Mouse (Mus musculus) adrenal gland, postnatal 14 days (tissue): Measurements from ENCODE around the gene Cpt1c. TPM values are rescaled to one million over a fixed set of nuclear protein-coding genes. Genes with fewer than 3 reads are reported as not detected.

Experiments
- DNase-seq: peaks from one replicate; pipeline ENCODE4 v3.0.0; 2021; ENCODE audit warnings: mixed read lengths
- total RNA-seq: library from RNA; stranded (reverse); gene quantifications from 2 replicates; pipeline ENCODE4 v1.2.3, GENCODE M21; 2021

Gene Cpt1c
- total RNA-seq, 1 experiment from 2014 or later: 9.6 TPM

DNA sequence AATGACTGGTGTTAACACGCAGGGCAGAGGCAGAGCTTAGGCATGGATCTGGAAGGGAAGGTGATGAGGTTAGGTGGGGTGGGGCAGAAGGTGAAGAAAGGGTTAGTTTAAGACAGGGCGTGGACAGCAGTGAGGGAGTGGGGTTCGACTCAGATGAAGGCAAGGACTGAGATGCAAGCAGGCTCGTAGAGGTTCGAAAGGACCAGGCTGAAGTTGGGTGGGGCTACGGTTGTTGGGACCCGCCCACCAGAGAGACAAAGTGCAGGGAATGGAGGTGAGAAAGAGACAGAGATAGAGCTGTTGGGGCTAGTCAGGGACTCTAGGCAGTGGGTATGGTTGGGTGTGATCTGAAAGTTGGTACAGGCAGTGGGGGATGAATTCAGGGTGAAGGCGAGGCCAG is 12.3 kb downstream of the Cpt1c start:
- no peak for DNase-seq

DNA sequence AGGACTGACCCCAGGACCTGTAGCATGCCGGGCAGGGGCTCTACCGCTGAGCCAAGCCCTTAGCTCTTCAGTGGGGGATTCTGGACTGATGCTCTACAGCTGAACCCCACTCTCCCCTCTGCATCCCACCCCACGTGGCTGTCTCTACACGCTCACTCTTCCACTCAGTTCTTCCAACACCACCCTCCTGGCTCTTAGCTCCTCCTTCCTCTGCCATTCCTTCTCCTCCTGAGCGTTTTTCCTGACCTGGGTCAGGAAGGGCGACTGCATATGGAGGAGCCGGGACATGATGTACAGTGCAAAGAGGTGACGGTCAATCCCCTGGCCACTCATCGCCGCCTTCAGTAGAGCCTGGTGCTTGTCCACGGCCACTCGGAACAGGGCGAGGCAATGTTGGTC is 14.1 kb downstream of the Cpt1c start:
- no peak for DNase-seq

DNA sequence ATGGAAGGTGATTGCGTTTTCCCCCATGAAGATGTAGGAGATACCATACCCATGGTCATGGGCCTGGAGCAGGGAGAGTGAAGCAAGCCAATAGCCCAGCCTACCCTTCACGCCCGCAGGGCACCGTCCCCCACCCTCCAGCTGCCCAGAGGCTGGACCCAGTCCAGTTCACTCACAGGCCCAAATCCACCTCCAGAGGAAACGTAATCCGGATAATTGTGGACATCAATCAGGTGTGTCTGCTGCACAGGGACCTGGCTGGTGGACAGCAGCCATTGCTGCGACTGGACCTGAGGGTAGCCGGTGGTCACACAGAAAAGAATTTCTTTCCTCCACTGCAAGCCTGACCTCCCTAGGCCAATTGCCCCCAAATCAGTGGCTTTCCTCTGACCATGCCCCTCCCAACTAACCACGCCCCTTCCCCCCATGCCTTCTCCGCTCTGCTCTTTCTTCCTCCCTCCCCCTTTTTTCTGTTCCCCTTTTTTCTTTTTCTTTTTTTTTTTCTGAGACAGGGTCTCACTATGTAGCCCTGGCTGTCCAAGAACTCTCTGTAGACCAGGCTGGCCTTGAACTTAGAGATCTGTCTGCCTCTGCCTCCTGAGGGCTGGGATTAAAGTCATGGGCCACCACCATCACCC is 14.7 kb downstream of the Cpt1c start:
- DNase-seq: no peak

DNA sequence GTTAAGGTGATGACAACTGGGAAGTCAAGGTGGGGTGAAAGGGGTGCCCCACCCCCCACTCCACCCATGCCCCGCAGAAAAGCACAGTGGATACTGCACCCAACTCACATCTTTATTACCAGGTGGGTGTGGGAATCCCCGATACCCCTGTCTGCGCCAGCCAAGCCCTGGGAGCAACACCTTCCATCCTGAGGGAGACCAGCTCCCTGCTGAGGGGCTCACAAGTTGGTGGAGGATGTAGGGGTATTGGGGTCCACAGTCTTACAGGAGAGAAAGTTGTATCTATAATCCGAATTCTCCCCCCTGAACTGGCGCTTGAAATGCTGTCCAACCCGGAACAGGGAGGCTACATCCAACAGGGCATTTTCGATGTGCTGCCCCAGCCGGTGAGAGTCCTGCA is 15.4 kb downstream of the Cpt1c start:
- DNase-seq: no peak

DNA sequence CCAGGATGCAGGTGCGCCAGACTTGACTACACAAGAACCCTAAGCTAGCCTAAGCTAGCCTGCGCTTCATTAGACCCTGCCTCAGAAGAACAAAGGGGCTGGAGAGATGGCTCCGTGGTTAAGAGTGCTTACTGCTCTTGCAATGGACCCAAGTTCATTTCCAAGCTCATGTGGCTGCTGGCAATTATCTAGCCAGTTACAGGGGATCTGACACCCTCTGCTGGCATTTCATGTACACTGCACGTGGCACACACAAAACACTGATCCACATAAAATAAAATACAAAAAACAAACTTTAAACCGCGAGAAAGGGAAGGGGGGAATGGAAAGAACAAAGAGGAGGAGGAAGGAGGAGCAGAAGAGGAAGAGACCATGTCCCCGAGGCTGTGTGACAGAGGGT is 16.4 kb downstream of the Cpt1c start:
- peak; percentile 74 for DNase-seq

DNA sequence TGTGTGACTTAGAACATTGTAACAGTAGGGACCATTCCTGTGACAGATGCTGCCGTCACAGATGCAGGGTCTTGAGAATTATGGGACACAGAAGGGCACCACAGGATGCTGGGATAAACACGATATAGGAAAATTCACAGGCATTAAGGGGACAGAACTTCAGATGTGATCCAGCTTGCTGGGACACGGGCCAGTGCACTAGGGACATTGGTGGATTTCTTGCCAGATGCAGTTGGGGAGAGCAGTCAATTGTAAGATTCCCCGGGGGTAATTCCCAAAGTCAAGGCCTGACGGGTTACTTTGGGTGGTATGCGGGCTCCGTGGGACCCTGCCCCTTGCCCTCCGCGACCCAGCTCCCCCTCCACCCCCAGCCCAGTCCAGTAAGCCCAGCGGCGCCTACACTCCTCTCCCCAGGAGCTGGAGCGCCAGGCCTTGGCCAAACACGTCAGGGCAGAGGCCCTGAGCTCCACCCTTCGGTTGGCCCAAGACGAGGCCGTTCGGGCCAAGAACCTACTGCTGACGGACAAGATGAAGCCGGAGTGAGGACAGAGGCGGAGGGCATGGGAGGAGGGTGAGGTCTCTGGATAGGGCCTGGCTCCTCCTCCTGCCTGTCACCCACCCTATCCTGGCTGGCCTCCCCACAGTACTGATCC is 17.3 kb downstream of the Cpt1c start:
- peak; percentile 41 for DNase-seq

DNA sequence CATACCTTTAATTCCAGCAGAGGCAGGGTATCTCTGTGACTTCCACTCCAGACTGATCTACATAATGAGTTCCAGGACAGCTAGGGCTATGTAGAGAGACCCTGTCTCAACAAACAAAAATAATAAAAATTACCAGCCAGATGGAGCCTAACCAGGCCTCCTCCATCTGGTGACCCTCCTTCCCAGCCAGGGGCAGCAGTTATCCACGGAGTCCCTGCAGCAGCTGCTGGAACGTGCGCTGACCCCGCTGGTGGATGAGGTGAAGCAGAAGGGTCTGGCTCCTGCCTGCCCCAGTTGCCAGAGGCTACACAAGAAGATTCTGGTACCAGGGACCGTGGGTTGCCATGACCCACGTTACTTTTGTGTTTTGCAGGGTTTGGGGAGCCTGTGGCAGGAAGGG is 18.4 kb downstream of the Cpt1c start:
- DNase-seq: no peak

DNA sequence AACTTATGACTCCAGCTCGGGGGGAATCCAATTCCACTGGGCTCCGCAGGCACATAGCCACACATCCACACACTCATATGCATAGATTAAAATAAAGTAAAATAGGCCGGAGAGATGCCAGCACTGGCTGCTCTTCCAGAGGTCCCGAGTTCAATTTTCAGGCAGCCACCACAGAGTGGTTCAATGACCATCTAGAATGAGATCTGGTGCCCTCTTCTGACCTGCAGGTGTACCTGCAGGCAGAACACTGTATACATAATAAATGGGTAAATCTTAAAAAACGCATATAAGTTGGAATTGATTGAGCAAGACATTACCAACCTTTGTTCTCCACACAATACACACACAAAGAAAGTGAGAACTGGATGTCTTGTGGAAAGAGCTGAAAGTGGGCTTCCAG is 19.0 kb downstream of the Cpt1c start:
- DNase-seq: no peak

DNA sequence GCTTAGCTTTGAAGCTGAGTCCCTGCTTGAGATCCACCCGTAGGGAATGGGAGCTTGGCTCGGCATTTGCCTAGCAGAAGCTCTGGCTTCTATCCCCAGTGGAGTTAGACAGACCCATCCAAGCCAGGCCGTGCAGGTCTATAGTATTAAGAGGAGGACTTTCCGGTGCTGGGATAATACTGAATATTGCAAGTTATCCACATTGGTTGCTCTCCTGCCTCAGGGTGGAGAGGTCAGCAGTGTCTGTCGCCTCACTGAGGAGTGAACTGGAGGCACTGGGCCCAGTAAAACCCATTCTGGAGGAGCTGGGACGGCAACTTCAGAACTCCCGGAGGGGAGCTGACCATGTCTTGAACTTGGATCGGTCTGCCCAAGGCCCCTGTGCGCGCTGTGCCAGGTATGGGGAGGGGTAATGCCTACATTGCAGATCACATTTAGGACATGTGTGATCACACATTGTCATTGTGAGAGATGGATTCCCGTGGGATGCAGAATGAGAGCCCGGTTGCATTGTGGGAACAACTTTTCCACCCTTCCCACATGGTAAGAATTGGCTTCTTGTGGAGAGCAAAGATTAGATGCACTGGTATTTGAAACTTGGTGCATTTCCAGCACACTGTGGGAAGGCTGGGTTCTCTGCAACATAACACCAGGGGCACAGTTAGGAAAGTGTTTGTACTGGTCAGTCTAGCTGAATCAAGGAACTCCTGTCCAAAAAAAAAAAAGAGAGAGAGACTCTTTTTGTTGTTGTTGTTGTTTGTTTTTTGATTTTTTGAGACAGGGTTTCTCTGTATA is 20.4 kb downstream of the Cpt1c start:
- DNase-seq: no peak

DNA sequence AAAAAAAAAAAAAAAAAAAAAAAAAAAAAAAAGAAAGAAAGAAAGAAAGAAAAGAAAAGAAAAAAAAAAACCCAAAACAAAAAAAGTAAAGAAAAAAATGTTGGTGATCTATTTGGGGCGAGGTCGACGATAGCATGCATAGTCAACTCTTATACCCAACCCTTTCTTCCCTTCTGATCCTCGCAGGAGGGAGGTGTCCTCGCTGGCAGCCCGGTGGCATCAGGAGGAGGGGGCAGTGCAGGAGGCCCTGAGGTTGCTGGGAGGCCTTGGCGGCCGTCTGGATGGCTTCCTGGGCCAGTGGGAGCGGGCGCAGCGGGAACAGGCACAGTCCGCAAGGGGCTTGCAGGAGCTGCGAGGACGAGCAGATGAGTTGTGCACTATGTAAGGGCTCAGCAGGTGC is 21.1 kb downstream of the Cpt1c start:
- no peak for DNase-seq

DNA sequence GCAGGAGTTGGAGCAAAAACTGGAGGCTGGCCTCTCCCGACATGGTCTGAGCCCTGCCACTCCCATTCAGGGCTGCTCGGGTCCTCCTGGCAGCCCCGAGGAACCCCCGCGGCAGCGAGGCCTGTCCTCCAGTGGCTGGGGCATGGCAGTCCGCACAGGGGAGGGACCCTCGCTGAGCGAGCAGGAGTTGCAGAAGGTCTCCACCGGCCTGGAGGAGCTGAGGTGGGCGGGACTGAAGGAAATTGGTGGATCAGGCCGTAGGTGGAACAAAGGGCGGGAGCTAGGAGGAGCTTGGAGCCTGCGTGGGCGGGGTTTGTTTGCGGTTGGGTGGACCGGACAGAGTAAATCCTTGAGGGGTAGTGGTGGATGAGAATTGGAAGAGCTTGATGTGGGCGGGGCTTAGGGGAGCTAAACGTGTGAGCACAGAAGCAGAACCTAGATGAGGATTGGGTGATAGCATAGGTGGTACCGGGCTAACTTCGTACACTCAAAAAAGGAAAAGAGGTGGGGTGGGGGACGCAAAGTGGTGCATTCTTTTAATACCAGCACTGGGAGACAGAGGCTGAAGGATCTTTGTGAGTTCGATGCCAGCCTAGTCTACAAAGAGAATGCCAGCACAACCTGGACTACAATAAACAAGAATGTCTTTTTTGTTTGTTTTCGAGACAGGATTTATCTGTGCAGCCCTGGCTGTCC is 21.9 kb downstream of the Cpt1c start:
- peak; percentile 95 for DNase-seq

DNA sequence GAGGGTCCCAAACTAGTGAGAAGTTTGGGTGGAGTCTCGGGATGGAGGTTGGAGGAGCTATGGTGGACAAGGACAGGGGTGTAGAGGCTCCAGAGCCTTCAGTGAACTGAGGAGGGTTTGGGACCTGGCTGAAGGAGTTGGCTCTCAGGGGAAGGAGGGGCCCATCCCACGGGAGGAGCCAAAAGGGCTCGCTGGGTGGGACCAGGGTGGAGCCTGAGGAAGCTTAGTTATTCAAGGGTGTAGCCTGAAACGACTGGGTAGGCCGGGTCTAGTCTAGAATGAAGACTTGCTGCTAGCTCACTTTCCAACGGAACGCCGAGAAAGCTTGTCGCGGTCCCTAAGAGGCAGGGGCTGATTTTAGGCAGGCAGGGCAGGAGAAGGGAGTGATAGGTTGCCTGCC is 22.7 kb downstream of the Cpt1c start:
- peak; percentile 89 for DNase-seq

DNA sequence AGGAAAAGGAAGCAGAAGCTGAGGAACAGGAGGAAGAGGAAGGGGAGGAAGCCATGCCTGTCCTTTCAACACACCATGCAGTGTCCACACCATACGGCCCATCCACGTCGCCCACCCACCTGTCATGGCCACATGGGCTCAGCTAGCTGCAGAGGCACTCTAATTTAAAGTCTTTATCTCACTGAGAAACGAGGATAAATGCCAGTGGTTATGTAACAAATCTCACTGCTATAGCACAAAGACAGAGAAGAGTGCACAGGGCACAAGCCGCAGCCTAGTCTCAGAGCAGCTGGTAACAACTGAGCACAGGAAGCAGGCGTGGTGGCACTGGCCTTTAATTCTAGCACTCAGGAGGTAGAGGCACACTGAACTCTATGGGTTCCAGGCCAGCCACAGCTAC is 24.7 kb downstream of the Cpt1c start:
- DNase-seq: no peak

DNA sequence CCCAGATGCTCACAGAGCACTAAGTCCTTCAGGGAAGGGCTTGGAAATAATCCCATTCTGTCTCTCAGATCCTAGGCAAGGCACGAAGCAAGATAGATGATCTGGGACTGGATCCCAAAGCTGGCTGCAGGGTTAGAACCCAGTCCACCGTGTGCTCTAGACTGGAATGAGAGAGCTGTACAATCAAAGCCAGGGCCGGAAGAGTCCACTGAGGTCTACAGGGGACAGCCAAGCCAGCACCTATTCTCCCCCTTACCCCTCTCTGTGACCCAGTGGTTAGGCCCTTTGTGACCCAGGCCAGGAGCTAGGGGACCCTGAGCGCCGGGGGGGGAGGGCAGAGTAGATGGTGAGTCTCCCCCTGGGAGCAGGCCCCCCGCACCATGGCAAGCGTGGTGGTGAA is 31.7 kb downstream of the Cpt1c start, which contains the start of gene Tsks:
Gene Tsks (plus strand): TSS at position 301 of the 400 bp plus-strand sequence.
- no peak for DNase-seq

DNA sequence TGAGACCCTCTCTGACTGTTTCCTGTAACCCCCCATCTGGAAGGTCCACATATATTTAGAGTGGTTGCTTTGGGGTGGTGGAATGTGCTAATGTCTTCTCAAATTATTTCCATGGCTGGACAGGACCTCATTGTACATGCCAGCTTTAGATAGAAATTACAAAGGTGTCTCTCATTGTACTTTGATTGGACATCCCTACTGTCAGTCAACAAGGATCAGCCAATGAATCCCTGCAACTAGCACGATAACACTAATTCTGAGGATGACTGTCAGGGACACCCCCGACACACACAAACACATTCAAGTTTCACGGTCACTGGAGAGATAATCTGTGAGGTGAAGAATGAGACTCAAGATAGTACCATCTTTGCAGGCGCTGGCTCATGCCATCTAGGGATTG is 36.0 kb downstream of the Cpt1c start:
- DNase-seq: no peak

DNA sequence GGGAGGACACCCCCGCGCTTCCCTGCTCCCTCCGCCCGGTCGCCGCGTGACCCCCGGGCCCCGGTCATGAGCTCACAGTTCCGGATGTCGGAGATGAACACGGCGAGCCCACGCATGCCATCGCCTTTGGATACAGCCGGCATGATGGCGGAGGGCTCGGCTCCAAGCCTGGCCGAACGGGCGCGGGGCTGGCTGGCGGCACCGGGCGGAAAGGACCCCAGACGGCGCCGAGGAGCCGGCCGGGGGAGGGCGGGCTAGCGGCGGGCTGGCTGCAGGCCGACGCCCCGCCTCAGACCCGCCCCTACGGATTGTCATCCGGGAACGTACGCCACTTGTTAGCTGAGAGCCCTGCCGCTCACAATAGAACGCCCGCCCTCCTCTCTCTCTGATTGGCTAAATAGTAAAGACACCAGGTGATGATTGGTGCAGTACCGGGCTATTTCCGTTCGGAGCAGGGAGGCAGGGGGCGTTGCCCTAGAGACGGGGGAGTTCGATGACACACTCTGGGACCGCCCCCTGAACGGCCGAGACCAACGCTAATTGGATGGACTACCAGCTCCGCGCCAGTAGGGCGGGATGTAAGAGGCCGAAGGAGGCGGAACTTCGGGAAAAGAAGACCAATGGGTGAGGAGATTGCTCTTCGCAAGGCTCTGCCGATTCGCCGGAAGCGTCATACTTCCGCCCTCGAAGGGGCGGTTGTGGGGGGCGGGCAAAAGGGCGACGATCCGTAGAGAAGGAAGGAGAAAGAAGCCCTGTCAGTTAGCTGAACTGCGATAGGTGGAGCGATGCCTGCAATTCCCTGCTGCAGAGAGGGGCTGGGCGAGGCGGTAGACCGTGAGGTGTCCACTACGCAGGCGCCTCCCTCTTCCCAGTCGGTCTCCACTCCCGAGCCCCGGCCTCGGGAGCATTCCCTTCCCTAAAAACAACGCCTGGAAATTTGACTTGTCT is 45.2 kb downstream of the Cpt1c start, which contains the start of gene Ap2a1:
Gene Ap2a1 (minus strand): TSS at position 293 of the 948 bp plus-strand sequence.
- peak; percentile 100 for DNase-seq

DNA sequence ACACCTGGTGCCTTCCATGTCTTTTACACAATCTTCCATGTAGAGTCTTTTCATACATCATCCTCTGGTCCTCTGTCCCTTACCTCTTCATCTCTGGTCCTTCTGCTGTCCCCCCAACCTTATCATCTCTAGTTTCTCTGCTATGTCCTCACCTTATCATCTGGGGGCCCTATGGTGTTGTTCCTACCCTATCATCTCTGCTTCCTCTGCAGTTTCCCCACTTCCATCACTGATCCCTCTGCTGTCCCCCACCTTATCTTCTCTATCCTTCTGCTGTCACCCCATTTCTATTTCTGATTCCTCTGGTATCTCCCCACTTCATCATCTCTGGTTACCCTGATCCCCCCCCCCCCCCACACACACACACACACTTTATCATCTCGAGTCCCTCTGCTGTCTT is 46.1 kb downstream of the Cpt1c start:
- no peak for DNase-seq

DNA sequence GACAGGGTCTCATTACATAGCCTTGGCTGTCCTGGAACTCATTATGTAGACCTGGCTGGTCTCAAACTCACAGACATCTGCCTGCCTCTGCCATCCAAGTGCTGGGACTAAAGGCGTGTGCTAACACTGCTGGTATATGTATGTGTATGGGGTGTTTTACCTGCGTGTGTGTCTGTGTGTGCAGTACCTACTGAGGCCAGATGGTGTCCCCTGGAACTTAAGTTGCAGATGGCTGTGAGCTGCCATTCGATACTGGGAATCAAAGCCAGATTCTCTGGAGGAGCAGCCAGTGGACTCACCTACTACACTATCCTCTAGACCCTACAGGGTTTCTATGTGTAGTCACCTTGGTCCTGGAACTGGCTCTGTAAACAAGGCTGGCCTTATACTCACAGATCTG is 49.2 kb downstream of the Cpt1c start:
- peak; percentile 52 for DNase-seq

DNA sequence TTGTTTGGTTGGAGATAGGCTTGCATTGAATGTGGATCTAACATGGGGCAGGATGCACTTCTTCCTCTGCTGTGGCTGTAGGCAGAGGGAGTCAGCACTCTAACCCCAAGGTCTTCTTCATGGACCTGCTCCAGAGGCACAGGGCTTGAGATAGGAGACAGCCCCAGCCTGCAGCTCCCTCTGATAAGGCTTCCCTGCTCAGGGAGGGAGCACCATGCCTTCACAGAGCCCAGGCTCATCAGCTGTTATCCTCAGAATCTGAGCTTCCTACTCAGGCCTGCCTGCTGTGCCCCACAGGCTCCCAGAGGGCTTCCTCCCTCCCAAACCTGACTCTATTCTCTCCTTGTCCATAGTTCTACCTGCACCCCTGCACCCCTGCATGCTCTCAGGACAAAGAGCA is 52.1 kb downstream of the Cpt1c start:
- DNase-seq: no peak

DNA sequence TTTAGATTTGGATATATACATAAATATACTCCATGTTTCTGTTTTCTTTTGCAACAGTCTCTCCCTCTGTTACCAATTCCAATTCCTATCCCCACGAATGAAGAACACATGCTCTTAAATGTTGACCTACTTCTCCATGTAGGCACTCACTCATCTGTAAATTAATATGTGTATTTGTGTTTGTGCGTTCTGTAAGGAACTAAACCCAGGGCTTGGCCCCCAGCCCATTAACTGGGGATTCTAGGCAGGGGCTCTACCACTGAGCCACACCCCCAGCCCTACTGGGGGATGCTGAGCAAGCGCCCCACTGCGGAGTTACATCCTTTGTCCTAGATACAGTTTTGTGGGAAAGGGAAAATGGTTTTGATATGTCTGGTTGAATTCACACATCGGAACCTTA is 55.5 kb downstream of the Cpt1c start:
- DNase-seq: no peak

DNA sequence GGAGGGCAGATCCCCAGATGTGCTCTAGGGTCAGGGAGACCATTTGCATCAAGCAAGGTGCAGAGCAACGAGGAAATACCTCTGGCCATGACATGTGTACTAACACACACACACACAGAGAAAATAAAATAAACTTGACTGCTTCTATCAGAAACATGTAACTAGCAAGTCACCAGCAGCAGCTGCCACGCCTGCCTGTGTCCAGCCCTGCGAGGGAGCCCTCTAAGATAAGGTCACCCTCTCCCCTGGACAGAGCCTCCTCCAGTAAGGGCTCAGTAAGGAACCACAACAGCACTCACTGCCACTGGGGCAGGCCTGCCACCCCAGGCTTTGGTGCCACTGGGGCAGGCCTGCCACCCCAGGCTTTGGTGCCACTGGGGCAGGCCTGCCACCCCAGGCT is 56.4 kb downstream of the Cpt1c start:
- no peak for DNase-seq

DNA sequence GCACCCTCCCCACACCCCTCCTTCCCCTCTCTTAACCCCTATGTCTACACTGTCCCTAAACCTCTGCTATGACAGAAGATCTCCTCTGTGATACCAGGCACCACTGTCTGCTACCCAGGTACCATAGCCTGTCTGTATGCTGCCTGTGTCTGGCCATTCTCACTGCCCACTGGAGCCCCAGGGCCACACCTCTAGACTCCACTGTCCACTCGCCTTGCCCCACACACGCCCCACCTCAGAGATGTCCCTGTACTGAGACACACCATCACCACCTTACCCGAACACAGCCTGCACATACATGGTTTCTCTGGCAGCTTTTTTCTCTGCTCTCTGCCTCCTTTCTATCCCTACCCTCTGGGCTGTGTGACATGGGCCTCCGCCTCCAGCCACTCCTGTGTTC is 57.8 kb downstream of the Cpt1c start:
- no peak for DNase-seq
